Mouse (Mus musculus) liver, postnatal 0 days (tissue): ENCODE data around the gene Slc45a1. TPM values are rescaled to one million over a fixed set of nuclear protein-coding genes. Genes with fewer than 3 reads are reported as not detected.
"Not testable (repeated sequence)": the region's sequence is repeated elsewhere in the genome, so short reads cannot be mapped to it uniquely, and the experiment has no call there.

ENCODE experiments used
- ATAC-seq: fragments of 200-750 bp; cut with Nextera tagmentation; 2 replicates; pipeline ENCODE4 v1.8.0; 2017; ENCODE audit warnings: mild to moderate bottlenecking, moderate library complexity
- DNase-seq: peaks from one replicate; pipeline ENCODE4 v3.0.0-alpha.2; 2016
- H3K27ac ChIP-seq: fragments of 300-500 bp; sonication (generic); 2 replicates; pipeline ENCODE4 v1.5.1; 2014; ENCODE audit warnings: antibody characterized with exemption, moderate library complexity, mild to moderate bottlenecking, low read depth
- H3K27me3 ChIP-seq: fragments of 300-500 bp; sonication (generic); 2 replicates; pipeline ENCODE4 v1.6.1; 2014; ENCODE audit warnings: low read length, control low read depth, mixed read lengths; ENCODE audit not compliant: insufficient read depth
- H3K36me3 ChIP-seq: fragments of 300-500 bp; sonication (generic); replicated peaks from 2 replicates; pipeline ENCODE4 v1.6.1; 2014; ENCODE audit warnings: mild to moderate bottlenecking, control low read depth, low read length, moderate library complexity, mixed read lengths; ENCODE audit not compliant: insufficient read depth
- H3K4me1 ChIP-seq: fragments of 300-500 bp; sonication (generic); 2 replicates; pipeline ENCODE4 v1.6.1; 2014; ENCODE audit warnings: antibody characterized with exemption, mild to moderate bottlenecking, control low read depth; ENCODE audit not compliant: insufficient read depth
- H3K4me2 ChIP-seq: fragments of 300-500 bp; sonication (generic); 2 replicates; pipeline ENCODE4 v1.6.1; 2014; ENCODE audit warnings: low read depth, mild to moderate bottlenecking, low read length, moderate library complexity, mixed read lengths
- H3K4me3 ChIP-seq: fragments of 300-500 bp; sonication (generic); 2 replicates; pipeline ENCODE4 v1.5.1; 2014; ENCODE audit warnings: low read depth, low read length
- H3K9ac ChIP-seq: fragments of 300-500 bp; sonication (generic); replicated peaks from 2 replicates; pipeline ENCODE4 v1.6.1; 2014; ENCODE audit warnings: mild to moderate bottlenecking, moderate library complexity
- H3K9me3 ChIP-seq: fragments of 300-500 bp; sonication (generic); 2 replicates; pipeline ENCODE4 v1.6.1; 2016; ENCODE audit warnings: mild to moderate bottlenecking, control low read depth, low read length, mixed read lengths
- CTCF ChIP-seq: sonication (generic); IDR thresholded peaks from 2 replicates; pipeline ENCODE4 v1.5.1; 2016; ENCODE audit warnings: antibody characterized with exemption, low read depth
- EP300 ChIP-seq: IDR thresholded peaks from 2 replicates; pipeline ENCODE4 v1.6.1; 2016; ENCODE audit warnings: antibody characterized with exemption, low read depth, mild to moderate bottlenecking
- whole genome bisulfite sequencing: fragments of 180-500 bp; shearing (Covaris S2); extraction: QIAGEN DNeasy Blood & Tissue Kit; methylation state at CpG from one replicate; pipeline ENCODE4 v1.1.7; 2014; ENCODE audit not compliant: insufficient replicate concordance; 5-methylcytosine and 5-hydroxymethylcytosine counted together
- polyA plus RNA-seq: library from polyadenylated mRNA; unstranded; fragments of >200 nt; fragmentation: Nextera tagmentation; extraction: Ambion mirVana; gene quantifications from 2 replicates; pipeline ENCODE4 v1.2.1, GENCODE M21; 2015

Gene Slc45a1
- polyA plus RNA-seq, 1 experiment from 2014 or later = not detected

DNA sequence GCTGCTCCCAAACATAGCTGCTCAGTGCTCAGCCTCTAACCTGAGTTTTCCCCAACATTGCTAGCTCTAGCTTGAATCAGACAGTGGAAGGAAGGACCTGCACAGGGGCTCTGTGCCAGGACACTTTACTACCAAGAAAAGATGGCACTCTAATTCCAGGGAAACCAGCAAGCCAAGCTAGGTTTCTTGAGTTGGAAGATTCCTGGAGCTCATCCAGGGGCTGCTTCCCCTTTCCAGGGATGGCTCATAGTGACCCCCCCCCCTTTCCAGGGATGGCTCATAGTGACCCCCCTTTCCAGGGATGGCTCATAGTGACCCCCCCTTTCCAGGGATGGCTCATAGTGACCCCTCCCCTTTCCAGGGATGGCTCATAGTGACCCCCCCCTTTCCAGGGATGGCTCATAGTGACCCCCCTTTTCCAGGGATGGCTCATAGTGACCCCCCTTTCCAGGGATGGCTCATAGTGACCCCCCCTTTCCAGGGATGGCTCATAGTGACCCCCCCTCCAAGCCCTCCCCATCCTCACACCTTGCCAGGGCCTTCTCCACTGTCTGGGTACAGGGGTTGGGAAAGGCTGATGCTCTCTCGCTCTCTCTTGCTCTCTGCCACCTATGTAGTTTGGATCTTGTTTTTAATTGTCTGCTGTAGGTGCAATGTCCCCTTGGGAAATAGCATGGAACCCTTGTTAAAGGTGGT, 48.5 kb downstream of the Slc45a1 start:
- TF ChIP-seq CTCF = no peak
- TF ChIP-seq EP300 = no peak
- Histone ChIP-seq H3K4me2 (no peak overlapping the region), H3K27ac (no peak overlapping the region), H3K36me3 (no peaks in the 10 kb centered on the region), H3K4me3 (no peak overlapping the region), H3K27me3 (no peaks in the 10 kb centered on the region), H3K9me3 (no peaks in the 10 kb centered on the region), H3K4me1 (peaks cover 8% of the 10 kb centered on the region; the same call in 1 of the 2 replicates), H3K9ac (no peak overlapping the region)
- no peak for ATAC-seq
- no peak for DNase-seq
- WGBS = 94% methylated on average over 1 of the region's 1 CpGs

GRCm38 (mm10) chr4:150601489-150601888, 50.5 kb downstream of the Slc45a1 start:
- H3K4me1 ChIP-seq = peaks cover 8% of the 10 kb centered on the region; the same call in 1 of the 2 replicates
- H3K27me3 ChIP-seq = no peaks in the 10 kb centered on the region
- no peak overlapping the region for H3K4me2 ChIP-seq
- TF ChIP-seq CTCF (no peak), EP300 (no peak)
- WGBS = 91% methylated on average over 10 of the region's 10 CpGs
- H3K27ac ChIP-seq = no peak overlapping the region
- H3K9me3 ChIP-seq = no peaks in the 10 kb centered on the region
- ATAC-seq (no peak), DNase-seq (no peak)
- no peak overlapping the region for H3K4me3 ChIP-seq
- H3K36me3 ChIP-seq = no peaks in the 10 kb centered on the region
- no peak overlapping the region for H3K9ac ChIP-seq

- H3K27ac ChIP-seq, H3K27me3 ChIP-seq, H3K9ac ChIP-seq, H3K4me2 ChIP-seq, H3K9me3 ChIP-seq, H3K4me1 ChIP-seq, DNase-seq, H3K36me3 ChIP-seq, H3K4me3 ChIP-seq: not testable (repeated sequence)
- WGBS = 81% methylated on average over 2 of the region's 2 CpGs
- peak; percentile 64 for ATAC-seq
These were observed 51.5 kb downstream of the Slc45a1 start for GRCm38 (mm10) chr4:150600503-150600902.

DNA sequence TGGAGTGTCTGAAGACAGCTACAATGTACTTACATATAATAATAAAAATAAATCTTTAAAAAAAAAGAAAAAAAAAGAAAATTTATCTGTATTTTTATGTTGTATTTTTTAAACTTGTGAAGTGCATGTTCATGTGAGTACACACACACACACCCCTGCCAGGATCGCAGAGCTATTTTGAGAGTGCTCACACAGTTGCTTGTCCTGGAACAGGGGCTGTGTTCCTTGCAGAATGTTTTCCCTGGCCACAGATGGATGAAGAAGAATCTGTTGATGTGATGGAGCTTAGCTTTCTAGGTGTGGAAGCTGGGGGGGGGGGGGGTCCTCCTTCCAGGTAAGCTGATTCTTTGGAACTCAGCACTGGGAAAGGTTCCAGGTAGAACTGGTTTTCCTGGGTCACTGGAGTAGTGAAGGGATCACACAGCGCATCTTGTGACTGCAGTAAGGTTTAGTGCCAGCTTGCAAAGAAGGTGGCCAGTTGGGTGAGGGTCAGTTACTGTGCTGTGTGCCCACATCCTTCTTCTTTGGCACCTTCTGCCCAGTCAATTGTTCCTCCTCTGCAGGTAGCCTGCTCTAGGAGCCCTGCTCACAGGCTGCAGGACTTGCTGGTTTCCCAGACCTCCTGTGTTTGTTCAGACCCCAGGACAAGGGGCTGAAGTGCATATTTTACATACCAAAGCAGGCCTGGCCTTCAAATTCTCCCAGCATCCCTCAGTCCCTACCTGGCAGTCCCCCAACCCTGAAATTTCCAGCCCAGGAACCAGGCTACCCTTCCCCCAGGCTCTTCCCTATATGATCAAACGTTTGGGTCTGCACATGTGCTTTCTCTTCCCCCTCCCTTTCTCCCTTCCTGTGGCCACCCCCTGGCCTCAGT, 52.6 kb downstream of the Slc45a1 start:
- DNase-seq = no peak
- Histone ChIP-seq H3K27me3 (no peaks in the 10 kb centered on the region), H3K4me1 (peaks cover 14% of the 10 kb centered on the region), H3K9ac (no peak overlapping the region), H3K27ac (no peak overlapping the region), H3K4me3 (no peak overlapping the region), H3K36me3 (no peaks in the 10 kb centered on the region), H3K4me2 (no peak overlapping the region), H3K9me3 (no peaks in the 10 kb centered on the region)
- no peak for TF ChIP-seq CTCF
- ATAC-seq = no peak
- 71% methylated on average over 3 of the region's 3 CpGs for WGBS

GRCm38 (mm10) chr4:150598686-150599085, 53.3 kb downstream of the Slc45a1 start:
- Histone ChIP-seq H3K27me3 (no peaks in the 10 kb centered on the region), H3K4me2 (no peak overlapping the region), H3K4me3 (no peak overlapping the region), H3K36me3 (no peaks in the 10 kb centered on the region), H3K27ac (no peak overlapping the region), H3K9me3 (no peaks in the 10 kb centered on the region), H3K4me1 (peaks cover 20% of the 10 kb centered on the region), H3K9ac (no peak overlapping the region)
- WGBS = 43% methylated on average over 1 of the region's 1 CpGs
- DNase-seq (no peak), ATAC-seq (no peak)
- no peak for TF ChIP-seq CTCF
- no peak for TF ChIP-seq EP300

GRCm38 (mm10) chr4:150595991-150596390, 56.0 kb downstream of the Slc45a1 start:
- Histone ChIP-seq H3K4me3 (no peak overlapping the region), H3K4me1 (peaks cover 46% of the 10 kb centered on the region), H3K9ac (no peak overlapping the region), H3K27ac (no peak overlapping the region), H3K27me3 (no peaks in the 10 kb centered on the region), H3K36me3 (no peaks in the 10 kb centered on the region), H3K4me2 (no peak overlapping the region), H3K9me3 (no peaks in the 10 kb centered on the region)
- TF ChIP-seq CTCF = no peak
- TF ChIP-seq EP300 = no peak
- no peak for DNase-seq
- ATAC-seq = no peak
- 68% methylated on average over 5 of the region's 5 CpGs for WGBS
